Mouse (Mus musculus) spleen, adult 2 months (tissue): ENCODE measurements around the gene Fndc3b. TPM values are rescaled to one million over a fixed set of nuclear protein-coding genes. Genes with fewer than 3 reads are reported as not detected.

Experiments used
- DNase-seq, 2 experiments: peaks; one replicate each; pipeline versions ENCODE4 v3.0.0 to v3.0.0-alpha.2; 2012 to 2021; ENCODE audit warnings: low spot score in 2 of 2, low read depth in 1 of 2
- H3K27ac ChIP-seq: fragments of 200-500 bp; 2 replicates; pipeline ENCODE4 v1.5.1; 2012; ENCODE audit warnings: low read length, inconsistent platforms; ENCODE audit not compliant: insufficient read depth
- H3K27me3 ChIP-seq: fragments of 200-500 bp; 2 replicates; pipeline ENCODE4 v1.6.1; 2012; ENCODE audit warnings: mild to moderate bottlenecking, moderate library complexity, low read length, inconsistent platforms; ENCODE audit not compliant: control insufficient read depth, insufficient read depth
- H3K36me3 ChIP-seq: fragments of 200-500 bp; 2 replicates; pipeline ENCODE4 v1.6.1; 2012; ENCODE audit warnings: mild to moderate bottlenecking, low read length, inconsistent platforms; ENCODE audit not compliant: control insufficient read depth, insufficient read depth
- H3K4me1 ChIP-seq: fragments of 200-500 bp; 2 replicates; pipeline ENCODE4 v1.6.1; 2011; ENCODE audit warnings: inconsistent platforms; ENCODE audit not compliant: control insufficient read depth, insufficient read depth, insufficient read length
- H3K4me3 ChIP-seq: fragments of 200-500 bp; 2 replicates; pipeline ENCODE4 v1.5.1; 2011; ENCODE audit warnings: mild to moderate bottlenecking, inconsistent platforms; ENCODE audit not compliant: insufficient read depth, insufficient read length; ENCODE audit errors: extremely low read depth
- CTCF ChIP-seq: fragments of 200-500 bp; IDR thresholded peaks from 2 replicates; pipeline ENCODE4 v1.5.1; 2011; ENCODE audit warnings: mild to moderate bottlenecking, inconsistent platforms; ENCODE audit not compliant: insufficient read depth, insufficient read length, insufficient replicate concordance; ENCODE audit errors: extremely low read depth
- POLR2A ChIP-seq: fragments of 200-500 bp; IDR thresholded peaks from 2 replicates; pipeline ENCODE4 v1.6.1; 2011; ENCODE audit warnings: low read depth, low read length, inconsistent platforms
- WGBS: fragments of 180-500 bp; shearing (Covaris S2); methylation state at CpG from one replicate; pipeline ENCODE4 v1.1.7; 2018; 5-methylcytosine and 5-hydroxymethylcytosine counted together
- polyA plus RNA-seq: library from polyadenylated mRNA; depleted of rRNA; stranded (reverse); fragments of >200 nt; gene quantifications from 2 replicates; pipeline ENCODE4 v1.2.3, GENCODE M21; 2012

Gene Fndc3b
- polyA plus RNA-seq, 1 experiment: 3.8 TPM

- 0 out of 2 replicates have a peak, but pooled peaks cover 2% of the 10 kb centered on the region for H3K36me3 ChIP-seq
- H3K27ac ChIP-seq: no peak overlapping the region
- no peaks in the 10 kb centered on the region for H3K4me1 ChIP-seq
- H3K4me3 ChIP-seq: no peak overlapping the region
- no peak for DNase-seq
- H3K27me3 ChIP-seq: no peaks in the 10 kb centered on the region
- 84% methylated on average over 8 of the region's 8 CpGs for WGBS
- TF ChIP-seq CTCF (no peak), POLR2A (no peak)
These were observed 256.5 kb downstream of the Fndc3b start for GRCm38 (mm10) chr3:27454402-27455195.

- 0 out of 2 replicates have a peak, but pooled peaks cover 2% of the 10 kb centered on the region for H3K36me3 ChIP-seq
These were observed 257.5 kb downstream of the Fndc3b start for GRCm38 (mm10) chr3:27453453-27454098.

DNA sequence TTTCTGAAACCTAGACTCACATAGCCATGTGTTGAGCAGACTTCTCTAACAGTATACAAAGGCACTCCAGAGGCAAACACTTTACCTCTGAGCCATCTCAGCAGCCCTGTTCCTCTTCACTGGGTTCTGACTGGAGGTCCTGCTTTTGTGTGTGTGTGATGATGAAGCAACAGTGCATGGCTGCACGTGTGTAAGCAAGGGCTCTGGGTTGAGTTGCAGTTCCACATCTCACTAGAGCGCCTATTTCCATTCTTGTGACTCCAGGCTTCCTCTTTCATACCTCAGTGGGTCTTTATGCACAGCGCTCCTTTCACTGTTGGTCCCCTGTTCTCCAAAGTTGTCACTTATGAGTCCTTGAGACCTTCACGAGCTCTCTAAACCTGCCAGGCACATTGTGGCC is 261.7 kb downstream of the Fndc3b start:
- Histone ChIP-seq H3K27ac (no peak overlapping the region), H3K27me3 (no peaks in the 10 kb centered on the region), H3K36me3 (no peaks in the 10 kb centered on the region), H3K4me1 (no peaks in the 10 kb centered on the region), H3K4me3 (no peak overlapping the region)
- TF ChIP-seq CTCF: no peak
- TF ChIP-seq POLR2A: no peak
- no peak for DNase-seq
- WGBS: 48% methylated on average over 4 of the region's 4 CpGs

More at GRCm38 (mm10) chr3:27453453-27454098, 257.5 kb downstream of the Fndc3b start:
- DNase-seq: no peak
- no peak overlapping the region for H3K27ac ChIP-seq
- H3K4me3 ChIP-seq: no peak overlapping the region
- 45% methylated on average over 13 of the region's 13 CpGs for WGBS
- H3K27me3 ChIP-seq: no peaks in the 10 kb centered on the region
- no peak for TF ChIP-seq POLR2A
- TF ChIP-seq CTCF: no peak
- H3K4me1 ChIP-seq: no peaks in the 10 kb centered on the region

GRCm38 (mm10) chr3:27448367-27448766 is 262.7 kb downstream of the Fndc3b start:
- no peak overlapping the region for H3K4me3 ChIP-seq
- no peaks in the 10 kb centered on the region for H3K4me1 ChIP-seq
- no peaks in the 10 kb centered on the region for H3K27me3 ChIP-seq
- TF ChIP-seq POLR2A: no peak
- TF ChIP-seq CTCF: no peak
- no peak for DNase-seq
- no peaks in the 10 kb centered on the region for H3K36me3 ChIP-seq
- H3K27ac ChIP-seq: no peak overlapping the region
- WGBS: 92% methylated on average over 9 of the region's 9 CpGs

GRCm38 (mm10) chr3:27439704-27440103 is 271.4 kb downstream of the Fndc3b start:
- TF ChIP-seq CTCF: no peak
- no peak for TF ChIP-seq POLR2A
- 70% methylated on average over 16 of the region's 16 CpGs for WGBS
- H3K4me1 ChIP-seq: no peaks in the 10 kb centered on the region
- H3K4me3 ChIP-seq: no peak overlapping the region
- H3K36me3 ChIP-seq: no peaks in the 10 kb centered on the region
- H3K27ac ChIP-seq: no peak overlapping the region
- no peaks in the 10 kb centered on the region for H3K27me3 ChIP-seq
- no peak for DNase-seq

GRCm38 (mm10) chr3:27435096-27435620 is 275.9 kb downstream of the Fndc3b start:
- no peaks in the 10 kb centered on the region for H3K36me3 ChIP-seq
- H3K4me3 ChIP-seq: no peak overlapping the region
- H3K4me1 ChIP-seq: no peaks in the 10 kb centered on the region
- DNase-seq: no peak
- TF ChIP-seq CTCF (no peak), POLR2A (no peak)
- 94% methylated on average over 6 of the region's 6 CpGs for WGBS
- no peaks in the 10 kb centered on the region for H3K27me3 ChIP-seq
- H3K27ac ChIP-seq: no peak overlapping the region
